Mouse (Mus musculus) kidney, postnatal 25 days (tissue): ENCODE results near the gene Rgcc.
A peak's percentile ranks its signal among the peaks of the same experiment; 100 is the strongest.

Experiments used
- DNase-seq, 2 experiments: peaks; one replicate each; pipeline ENCODE4 v3.0.0; 2021; ENCODE audit warnings: mixed read lengths in 2 of 2

Rgcc gene

GRCm38 (mm10) chr14:79275870-79276395 is 25.5 kb downstream of the Rgcc start:
- no peak for DNase-seq

- no peak for DNase-seq
Observed at GRCm38 (mm10) chr14:79275441-79275840, 26.0 kb downstream of the Rgcc start.

- DNase-seq: peak; percentile 57 to 86
Observed at GRCm38 (mm10) chr14:79273697-79274477, 27.6 kb downstream of the Rgcc start.

GRCm38 (mm10) chr14:79272991-79273390 is 28.5 kb downstream of the Rgcc start:
- peak in 1 of 2 experiments; percentile 66 for DNase-seq

GRCm38 (mm10) chr14:79272188-79272694 is 29.2 kb downstream of the Rgcc start:
- no peak for DNase-seq

- DNase-seq: peak in 1 of 2 experiments; percentile 37
Observed at GRCm38 (mm10) chr14:79269551-79269950, 31.9 kb downstream of the Rgcc start.

- DNase-seq: no peak
Observed at GRCm38 (mm10) chr14:79267878-79268277, 33.6 kb downstream of the Rgcc start.

GRCm38 (mm10) chr14:79267382-79267781 is 34.1 kb downstream of the Rgcc start:
- DNase-seq: no peak

- DNase-seq: no peak
Observed at GRCm38 (mm10) chr14:79266408-79266807, 35.0 kb downstream of the Rgcc start.

GRCm38 (mm10) chr14:79265738-79266137 is 35.7 kb downstream of the Rgcc start:
- no peak for DNase-seq

- DNase-seq: no peak
Observed at GRCm38 (mm10) chr14:79263321-79263720, 38.1 kb downstream of the Rgcc start.

GRCm38 (mm10) chr14:79262677-79263076 is 38.8 kb downstream of the Rgcc start:
- DNase-seq: no peak

- DNase-seq: no peak
Observed at GRCm38 (mm10) chr14:79259062-79259779, 42.2 kb downstream of the Rgcc start.

- no peak for DNase-seq
Observed at GRCm38 (mm10) chr14:79256656-79257055, 44.8 kb downstream of the Rgcc start.

- DNase-seq: no peak
Observed at GRCm38 (mm10) chr14:79255786-79256185, 45.7 kb downstream of the Rgcc start.

GRCm38 (mm10) chr14:79251727-79252285 is 49.6 kb downstream of the Rgcc start:
- DNase-seq: no peak

- no peak for DNase-seq
Observed at GRCm38 (mm10) chr14:79244571-79244970, 56.9 kb downstream of the Rgcc start.

GRCm38 (mm10) chr14:79243038-79243883 is 58.2 kb downstream of the Rgcc start:
- no peak for DNase-seq

GRCm38 (mm10) chr14:79242386-79242720 is 59.1 kb downstream of the Rgcc start:
- no peak for DNase-seq

GRCm38 (mm10) chr14:79241656-79242385 is 59.6 kb downstream of the Rgcc start:
- DNase-seq: no peak

- DNase-seq: no peak
Observed at GRCm38 (mm10) chr14:79241057-79241570, 60.3 kb downstream of the Rgcc start.

- no peak for DNase-seq
Observed at GRCm38 (mm10) chr14:79239402-79239801, 62.0 kb downstream of the Rgcc start.
